Mouse (Mus musculus): ENCODE measurements around the gene Rgs7. TPM values are rescaled to one million over a fixed set of nuclear protein-coding genes. Genes with fewer than 3 reads are reported as not detected.
A peak's percentile ranks its signal among the peaks of the same experiment; 100 is the strongest.

The Rgs7 gene
- total RNA-seq (2017) = not detected in 2 replicates

- peak; percentile 52 to 60; a peak in 3 of 4 replicates for ATAC-seq (replicated peaks in 1 of 2; ENCODE audit: insufficient read depth in 1 of 2, low FRiP score in 2 of 2, low TSS enrichment in 1 of 2, low read depth in 1 of 2, poor library complexity in 2 of 2, severe bottlenecking in 2 of 2)
These were observed at the start of gene Rgs7 for GRCm38 (mm10) chr1:175491861-175492682. TSS of gene Rgs7 (minus strand) at chr1:175492500.

GRCm38 (mm10) chr1:175540700-175541099 is 48.4 kb upstream of the Rgs7 start:
- no peak for ATAC-seq (replicated peaks in 1 of 2; ENCODE audit: insufficient read depth in 1 of 2, low FRiP score in 2 of 2, low TSS enrichment in 1 of 2, low read depth in 1 of 2, poor library complexity in 2 of 2, severe bottlenecking in 2 of 2)

- no peak for ATAC-seq (replicated peaks in 1 of 2; ENCODE audit: insufficient read depth in 1 of 2, low FRiP score in 2 of 2, low TSS enrichment in 1 of 2, low read depth in 1 of 2, poor library complexity in 2 of 2, severe bottlenecking in 2 of 2)
These were observed 45.0 kb upstream of the Rgs7 start for GRCm38 (mm10) chr1:175537321-175537720.

GRCm38 (mm10) chr1:175529858-175530257 is 37.6 kb upstream of the Rgs7 start:
- ATAC-seq (replicated peaks in 1 of 2; ENCODE audit: insufficient read depth in 1 of 2, low FRiP score in 2 of 2, low TSS enrichment in 1 of 2, low read depth in 1 of 2, poor library complexity in 2 of 2, severe bottlenecking in 2 of 2) = no peak

GRCm38 (mm10) chr1:175524626-175525294 is 32.5 kb upstream of the Rgs7 start:
- ATAC-seq (replicated peaks in 1 of 2; ENCODE audit: insufficient read depth in 1 of 2, low FRiP score in 2 of 2, low TSS enrichment in 1 of 2, low read depth in 1 of 2, poor library complexity in 2 of 2, severe bottlenecking in 2 of 2) = peak; percentile 99 to 100

- ATAC-seq (replicated peaks in 1 of 2; ENCODE audit: insufficient read depth in 1 of 2, low FRiP score in 2 of 2, low TSS enrichment in 1 of 2, low read depth in 1 of 2, poor library complexity in 2 of 2, severe bottlenecking in 2 of 2) = no peak
These were observed 31.3 kb upstream of the Rgs7 start for GRCm38 (mm10) chr1:175523572-175523971.

GRCm38 (mm10) chr1:175514543-175514942 is 22.2 kb upstream of the Rgs7 start:
- no peak for ATAC-seq (replicated peaks in 1 of 2; ENCODE audit: insufficient read depth in 1 of 2, low FRiP score in 2 of 2, low TSS enrichment in 1 of 2, low read depth in 1 of 2, poor library complexity in 2 of 2, severe bottlenecking in 2 of 2)

- ATAC-seq (replicated peaks in 1 of 2; ENCODE audit: insufficient read depth in 1 of 2, low FRiP score in 2 of 2, low TSS enrichment in 1 of 2, low read depth in 1 of 2, poor library complexity in 2 of 2, severe bottlenecking in 2 of 2) = no peak
These were observed 19.9 kb upstream of the Rgs7 start for GRCm38 (mm10) chr1:175512173-175512572.

GRCm38 (mm10) chr1:175509989-175510388 is 17.7 kb upstream of the Rgs7 start:
- no peak for ATAC-seq (replicated peaks in 1 of 2; ENCODE audit: insufficient read depth in 1 of 2, low FRiP score in 2 of 2, low TSS enrichment in 1 of 2, low read depth in 1 of 2, poor library complexity in 2 of 2, severe bottlenecking in 2 of 2)

- ATAC-seq (replicated peaks in 1 of 2; ENCODE audit: insufficient read depth in 1 of 2, low FRiP score in 2 of 2, low TSS enrichment in 1 of 2, low read depth in 1 of 2, poor library complexity in 2 of 2, severe bottlenecking in 2 of 2) = no peak; a peak in 1 of 4 replicates
These were observed 363 bp upstream of the Rgs7 start for GRCm38 (mm10) chr1:175492683-175493043.

- peak in 1 of 2 experiments; percentile 29; a peak in 2 of 4 replicates for ATAC-seq (replicated peaks in 1 of 2; ENCODE audit: insufficient read depth in 1 of 2, low FRiP score in 2 of 2, low TSS enrichment in 1 of 2, low read depth in 1 of 2, poor library complexity in 2 of 2, severe bottlenecking in 2 of 2)
These were observed 814 bp downstream of the Rgs7 start for GRCm38 (mm10) chr1:175491511-175491860.

- ATAC-seq (replicated peaks in 1 of 2; ENCODE audit: insufficient read depth in 1 of 2, low FRiP score in 2 of 2, low TSS enrichment in 1 of 2, low read depth in 1 of 2, poor library complexity in 2 of 2, severe bottlenecking in 2 of 2) = no peak
These were observed 7.2 kb downstream of the Rgs7 start for GRCm38 (mm10) chr1:175485109-175485508.

- no peak for ATAC-seq (replicated peaks in 1 of 2; ENCODE audit: insufficient read depth in 1 of 2, low FRiP score in 2 of 2, low TSS enrichment in 1 of 2, low read depth in 1 of 2, poor library complexity in 2 of 2, severe bottlenecking in 2 of 2)
These were observed 19.2 kb downstream of the Rgs7 start for GRCm38 (mm10) chr1:175473060-175473459.

- peak; percentile 68 to 69; a peak in 3 of 4 replicates for ATAC-seq (replicated peaks in 1 of 2; ENCODE audit: insufficient read depth in 1 of 2, low FRiP score in 2 of 2, low TSS enrichment in 1 of 2, low read depth in 1 of 2, poor library complexity in 2 of 2, severe bottlenecking in 2 of 2)
These were observed 23.1 kb downstream of the Rgs7 start for GRCm38 (mm10) chr1:175469087-175469788.

GRCm38 (mm10) chr1:175464566-175464965 is 27.7 kb downstream of the Rgs7 start:
- no peak for ATAC-seq (replicated peaks in 1 of 2; ENCODE audit: insufficient read depth in 1 of 2, low FRiP score in 2 of 2, low TSS enrichment in 1 of 2, low read depth in 1 of 2, poor library complexity in 2 of 2, severe bottlenecking in 2 of 2)

- ATAC-seq (replicated peaks in 1 of 2; ENCODE audit: insufficient read depth in 1 of 2, low FRiP score in 2 of 2, low TSS enrichment in 1 of 2, low read depth in 1 of 2, poor library complexity in 2 of 2, severe bottlenecking in 2 of 2) = no peak
These were observed 29.9 kb downstream of the Rgs7 start for GRCm38 (mm10) chr1:175462351-175462750.

- ATAC-seq (replicated peaks in 1 of 2; ENCODE audit: insufficient read depth in 1 of 2, low FRiP score in 2 of 2, low TSS enrichment in 1 of 2, low read depth in 1 of 2, poor library complexity in 2 of 2, severe bottlenecking in 2 of 2) = no peak
These were observed 38.2 kb downstream of the Rgs7 start for GRCm38 (mm10) chr1:175454041-175454636.

GRCm38 (mm10) chr1:175448017-175448416 is 44.3 kb downstream of the Rgs7 start:
- ATAC-seq (replicated peaks in 1 of 2; ENCODE audit: insufficient read depth in 1 of 2, low FRiP score in 2 of 2, low TSS enrichment in 1 of 2, low read depth in 1 of 2, poor library complexity in 2 of 2, severe bottlenecking in 2 of 2) = no peak

Measured in hematopoietic stem cell, adult 5-6 weeks (primary cell).